Mouse (Mus musculus): ENCODE measurements around the gene Tmem262. TPM values are rescaled to one million over a fixed set of nuclear protein-coding genes. Genes with fewer than 3 reads are reported as not detected.
A peak's percentile ranks its signal among the peaks of the same experiment; 100 is the strongest.

Tmem262 gene
- polyA plus RNA-seq, 1 experiment from 2014 or later = not detected

GRCm38 (mm10) chr19:6047899-6048166, 32.0 kb upstream of the Tmem262 start:
- DNase-seq (ENCODE audit: low spot score) = no peak
- no peaks in the 10 kb centered on the region for H3K27me3 ChIP-seq (ENCODE audit: low read depth, poor library complexity, severe bottlenecking)
- H3K4me3 ChIP-seq = peak overlapping the region; percentile 89
- WGBS = 89% methylated on average over 8 of the region's 8 CpGs
- H3K4me1 ChIP-seq = peaks cover 24% of the 10 kb centered on the region
- no peaks in the 10 kb centered on the region for H3K9me3 ChIP-seq (replicated peaks)
- H3K36me3 ChIP-seq = peaks cover 51% of the 10 kb centered on the region
- no peak overlapping the region for H3K27ac ChIP-seq

GRCm38 (mm10) chr19:6048681-6049410, 31.0 kb upstream of the Tmem262 start:
- Histone ChIP-seq H3K27me3 (ENCODE audit: low read depth, poor library complexity, severe bottlenecking) (no peaks in the 10 kb centered on the region), H3K4me1 (peaks cover 24% of the 10 kb centered on the region), H3K4me3 (peak overlapping the region; percentile 89; the same call in 1 of the 2 replicates), H3K36me3 (peaks cover 61% of the 10 kb centered on the region), H3K9me3 (replicated peaks) (no peaks in the 10 kb centered on the region), H3K27ac (no peak overlapping the region)
- DNase-seq (ENCODE audit: low spot score) = no peak
- 86% methylated on average over 11 of the region's 11 CpGs for WGBS

GRCm38 (mm10) chr19:6052516-6052915, 27.3 kb upstream of the Tmem262 start:
- no peak overlapping the region for H3K4me3 ChIP-seq
- no peaks in the 10 kb centered on the region for H3K9me3 ChIP-seq (replicated peaks)
- H3K4me1 ChIP-seq = peaks cover 21% of the 10 kb centered on the region
- H3K36me3 ChIP-seq = peaks cover 84% of the 10 kb centered on the region
- 91% methylated on average over 7 of the region's 7 CpGs for WGBS
- H3K27me3 ChIP-seq (ENCODE audit: low read depth, poor library complexity, severe bottlenecking) = no peaks in the 10 kb centered on the region
- DNase-seq (ENCODE audit: low spot score) = no peak
- H3K27ac ChIP-seq = no peak overlapping the region

GRCm38 (mm10) chr19:6054296-6054695, 25.5 kb upstream of the Tmem262 start:
- Histone ChIP-seq H3K27ac (no peak overlapping the region), H3K4me1 (peaks cover 17% of the 10 kb centered on the region), H3K27me3 (ENCODE audit: low read depth, poor library complexity, severe bottlenecking) (no peaks in the 10 kb centered on the region), H3K4me3 (no peak overlapping the region; the same call in 1 of the 2 replicates), H3K36me3 (peaks cover 77% of the 10 kb centered on the region), H3K9me3 (replicated peaks) (no peaks in the 10 kb centered on the region)
- WGBS = 90% methylated on average over 5 of the region's 5 CpGs
- no peak for DNase-seq (ENCODE audit: low spot score)

DNA sequence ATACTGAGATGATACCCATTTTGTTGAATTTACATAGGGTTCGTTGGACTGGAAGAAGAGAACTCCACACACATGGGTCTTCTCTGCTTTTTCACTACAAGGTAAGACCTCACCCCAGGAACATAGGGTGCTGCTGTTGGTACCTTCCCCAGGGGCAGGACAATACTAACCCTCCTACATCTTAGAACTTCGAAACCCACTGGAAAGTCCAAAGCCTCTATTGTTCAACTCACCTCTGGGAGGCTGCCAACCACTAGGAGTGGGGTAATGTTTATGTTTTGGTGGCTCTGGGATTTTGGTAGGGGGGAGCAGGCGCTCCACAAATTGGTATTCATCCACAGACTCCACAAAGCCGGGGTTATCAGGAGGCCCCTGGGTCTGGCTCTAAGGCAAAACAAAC, 23.1 kb upstream of the Tmem262 start:
- no peak for DNase-seq (ENCODE audit: low spot score)
- H3K4me1 ChIP-seq = peaks cover 25% of the 10 kb centered on the region

GRCm38 (mm10) chr19:6057313-6058096, 22.3 kb upstream of the Tmem262 start, which contains the start of the genes Mrpl49 and Fau:
Gene Mrpl49, minus strand, starts transcription at chr19:6057785.
Gene Fau, plus strand, starts transcription at chr19:6057844.
- Histone ChIP-seq H3K4me3 (peak within 1 kb of the TSS; percentile 87), H3K9me3 (replicated peaks) (no peaks in the 10 kb centered on the region), H3K27ac (peak within 1 kb of the TSS; percentile 94), H3K36me3 (peaks cover 56% of the 10 kb centered on the region), H3K27me3 (ENCODE audit: low read depth, poor library complexity, severe bottlenecking) (no peaks in the 10 kb centered on the region), H3K4me1 (peaks cover 33% of the 10 kb centered on the region)
- peak; percentile 100 for DNase-seq (ENCODE audit: low spot score)
- WGBS = under 1% methylated on average over 63 of the region's 63 CpGs

More for the DNA sequence above, 23.1 kb upstream of the Tmem262 start:
- no peaks in the 10 kb centered on the region for H3K27me3 ChIP-seq (ENCODE audit: low read depth, poor library complexity, severe bottlenecking)
- peaks cover 64% of the 10 kb centered on the region for H3K36me3 ChIP-seq
- peak overlapping the region; percentile 87 for H3K4me3 ChIP-seq
- WGBS = 71% methylated on average over 4 of the region's 4 CpGs
- H3K9me3 ChIP-seq (replicated peaks) = no peaks in the 10 kb centered on the region
- peak overlapping the region; percentile 94 for H3K27ac ChIP-seq

- Histone ChIP-seq H3K27me3 (ENCODE audit: low read depth, poor library complexity, severe bottlenecking) (no peaks in the 10 kb centered on the region), H3K9me3 (replicated peaks) (no peaks in the 10 kb centered on the region), H3K4me1 (peaks cover 41% of the 10 kb centered on the region), H3K36me3 (peaks cover 54% of the 10 kb centered on the region), H3K27ac (peak overlapping the region; percentile 94), H3K4me3 (peak overlapping the region; percentile 87)
- WGBS = 38% methylated on average over 5 of the region's 5 CpGs
- no peak for DNase-seq (ENCODE audit: low spot score)
Measured at GRCm38 (mm10) chr19:6058513-6058912, 21.3 kb upstream of the Tmem262 start.

GRCm38 (mm10) chr19:6058966-6059365, 20.9 kb upstream of the Tmem262 start:
- WGBS = 87% methylated on average over 5 of the region's 5 CpGs
- no peak overlapping the region for H3K27ac ChIP-seq
- peaks cover 54% of the 10 kb centered on the region for H3K36me3 ChIP-seq
- H3K4me1 ChIP-seq = peaks cover 41% of the 10 kb centered on the region
- no peak for DNase-seq (ENCODE audit: low spot score)
- no peaks in the 10 kb centered on the region for H3K27me3 ChIP-seq (ENCODE audit: low read depth, poor library complexity, severe bottlenecking)
- H3K4me3 ChIP-seq = peak overlapping the region; percentile 87
- no peaks in the 10 kb centered on the region for H3K9me3 ChIP-seq (replicated peaks)

DNA sequence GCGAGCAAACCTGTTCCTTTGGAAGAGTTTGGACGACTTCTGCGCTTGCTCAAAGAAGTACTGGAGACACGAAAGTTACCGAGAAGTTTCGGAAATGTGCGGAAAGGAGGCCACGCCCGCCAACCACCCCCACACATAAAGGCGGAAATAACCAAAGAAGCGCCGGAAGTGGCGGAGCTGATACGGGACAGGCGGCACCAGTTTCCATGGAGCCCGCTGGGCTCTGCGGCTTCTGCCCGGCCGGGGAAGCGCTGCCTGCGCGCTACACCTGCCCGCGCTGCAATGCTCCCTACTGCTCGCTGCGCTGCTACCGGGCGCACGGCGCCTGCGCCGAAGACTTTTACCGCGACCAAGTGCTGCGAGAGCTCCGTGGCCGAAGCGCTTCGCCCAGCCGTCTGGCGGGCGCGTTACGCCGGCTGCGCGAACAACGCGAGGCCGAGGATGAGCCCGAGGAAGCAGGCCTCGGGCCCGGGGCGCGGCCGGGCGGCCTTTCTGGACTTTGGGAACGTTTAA, 18.8 kb upstream of the Tmem262 start, which contains the start of gene Znhit2:
TSS of gene Znhit2 (plus strand) at position 172 of the 513 bp plus-strand sequence.
- Histone ChIP-seq H3K4me1 (peaks cover 43% of the 10 kb centered on the region), H3K4me3 (peak within 1 kb of the TSS; percentile 88), H3K27ac (peak within 1 kb of the TSS; percentile 94), H3K27me3 (ENCODE audit: low read depth, poor library complexity, severe bottlenecking) (no peaks in the 10 kb centered on the region), H3K36me3 (peaks cover 36% of the 10 kb centered on the region), H3K9me3 (replicated peaks) (no peaks in the 10 kb centered on the region)
- WGBS = under 1% methylated on average over 58 of the region's 58 CpGs
- DNase-seq (ENCODE audit: low spot score) = peak; percentile 91

DNA sequence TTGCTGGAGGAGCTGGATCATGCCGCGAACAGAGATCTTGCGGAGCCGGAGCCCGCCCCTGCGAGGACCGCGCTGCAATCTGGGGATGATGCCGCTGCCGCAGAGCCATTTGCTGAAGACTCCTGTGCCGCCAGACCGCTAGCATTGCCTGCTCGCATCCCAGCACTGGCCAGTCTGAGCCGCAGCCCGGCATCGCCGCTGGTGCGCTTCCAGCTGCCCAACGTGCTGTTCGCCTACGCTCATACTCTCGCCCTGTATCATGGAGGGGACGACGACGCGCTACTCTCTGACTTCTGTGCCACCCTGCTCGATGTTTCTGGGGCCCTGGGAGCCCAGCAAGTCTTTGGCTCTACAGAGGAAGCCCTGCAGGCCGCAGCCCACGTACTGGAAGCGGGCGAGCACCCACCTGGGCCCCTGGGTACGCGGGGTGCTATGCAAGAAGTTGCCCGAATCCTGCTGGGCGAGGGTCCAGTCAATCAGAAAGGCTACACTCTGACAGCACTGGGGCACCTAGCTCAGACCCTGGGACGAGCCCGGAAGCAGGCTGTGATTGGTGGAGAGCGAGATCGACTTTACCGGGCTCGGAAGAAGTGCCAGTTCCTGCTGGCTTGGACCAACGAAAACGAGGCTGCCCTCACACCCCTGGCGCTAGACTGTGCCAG, 18.1 kb upstream of the Tmem262 start:
- Histone ChIP-seq H3K4me3 (peak overlapping the region; percentile 88), H3K27me3 (ENCODE audit: low read depth, poor library complexity, severe bottlenecking) (no peaks in the 10 kb centered on the region), H3K27ac (peak overlapping the region; percentile 94), H3K4me1 (peaks cover 43% of the 10 kb centered on the region), H3K9me3 (replicated peaks) (no peaks in the 10 kb centered on the region), H3K36me3 (peaks cover 34% of the 10 kb centered on the region)
- WGBS = 2% methylated on average over 44 of the region's 44 CpGs
- peak; percentile 58 for DNase-seq (ENCODE audit: low spot score)

- DNase-seq (ENCODE audit: low spot score) = no peak
- peaks cover 47% of the 10 kb centered on the region for H3K4me1 ChIP-seq
- H3K27me3 ChIP-seq (ENCODE audit: low read depth, poor library complexity, severe bottlenecking) = no peaks in the 10 kb centered on the region
- H3K36me3 ChIP-seq = peaks cover 34% of the 10 kb centered on the region
- H3K27ac ChIP-seq = peak overlapping the region; percentile 94
- H3K4me3 ChIP-seq = peak overlapping the region; percentile 88
- 76% methylated on average over 5 of the region's 5 CpGs for WGBS
- H3K9me3 ChIP-seq (replicated peaks) = no peaks in the 10 kb centered on the region
Measured at GRCm38 (mm10) chr19:6062418-6062817, 17.4 kb upstream of the Tmem262 start.

GRCm38 (mm10) chr19:6063081-6063480, 16.8 kb upstream of the Tmem262 start:
- H3K27me3 ChIP-seq (ENCODE audit: low read depth, poor library complexity, severe bottlenecking) = no peaks in the 10 kb centered on the region
- no peak for DNase-seq (ENCODE audit: low spot score)
- H3K36me3 ChIP-seq = peaks cover 34% of the 10 kb centered on the region
- 97% methylated on average over 6 of the region's 6 CpGs for WGBS
- H3K4me3 ChIP-seq = peak overlapping the region; percentile 88
- H3K9me3 ChIP-seq (replicated peaks) = no peaks in the 10 kb centered on the region
- no peak overlapping the region for H3K27ac ChIP-seq
- peaks cover 54% of the 10 kb centered on the region for H3K4me1 ChIP-seq
